Mouse (Mus musculus): ENCODE measurements at regions not wholly inside any gene's neighbourhood (a gene's known extent, or its start where the extent isn't known, plus 50 kb on each side); places are given as distances from the start of the nearest gene placed in this dataset.

GRCm38 (mm10) chr6:94779213-94779612, 79.3 kb upstream of the Lrig1 start:
- H3K4me1 ChIP-seq, result peaks cover 10% of the 10 kb centered on the region
- no peak overlapping the region for H3K4me3 ChIP-seq (replicated peaks)
- ATAC-seq (ENCODE audit: insufficient read depth, low FRiP score, low read depth), result no peak
- no peak overlapping the region for H3K9ac ChIP-seq
- no peak overlapping the region for H3K27ac ChIP-seq
- no peaks in the 10 kb centered on the region for H3K27me3 ChIP-seq (replicated peaks)
- no peaks in the 10 kb centered on the region for H3K9me3 ChIP-seq
- no peak overlapping the region for H3K4me2 ChIP-seq
- no peaks in the 10 kb centered on the region for H3K36me3 ChIP-seq
- 64% methylated on average over 7 of the region's 7 CpGs for WGBS

GRCm38 (mm10) chr6:94778797-94779196, 78.8 kb upstream of the Lrig1 start:
- Histone ChIP-seq H3K9me3 (no peaks in the 10 kb centered on the region), H3K36me3 (no peaks in the 10 kb centered on the region), H3K9ac (no peak overlapping the region), H3K4me1 (peaks cover 11% of the 10 kb centered on the region), H3K27ac (no peak overlapping the region), H3K4me2 (no peak overlapping the region), H3K4me3 (replicated peaks) (no peak overlapping the region), H3K27me3 (replicated peaks) (no peaks in the 10 kb centered on the region)
- WGBS, result 28% methylated on average over 1 of the region's 1 CpGs
- 0 out of 2 replicates have a peak, but pooled peaks have one; percentile 36 for ATAC-seq (ENCODE audit: insufficient read depth, low FRiP score, low read depth)

DNA sequence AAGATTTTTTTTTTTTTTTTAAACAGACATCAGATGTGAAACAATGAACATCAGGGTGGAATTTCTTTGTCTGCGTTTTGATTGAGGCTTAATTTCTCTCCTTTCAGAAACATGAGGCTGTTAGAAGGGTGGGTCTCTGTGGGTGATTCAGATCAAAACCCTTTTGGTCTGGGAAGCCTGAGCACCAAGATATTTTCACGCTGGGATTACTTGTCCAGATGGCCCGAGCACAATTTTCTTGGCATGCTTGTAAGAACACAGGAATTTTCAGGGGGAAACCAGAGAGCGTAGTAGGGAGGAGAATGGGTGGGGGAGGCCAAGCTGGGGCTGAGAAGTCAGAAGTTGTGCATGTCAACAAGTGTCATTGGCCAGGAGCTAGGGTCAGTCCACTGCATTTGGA, 76.6 kb upstream of the Lrig1 start:
- no peak overlapping the region for H3K27ac ChIP-seq
- no peak overlapping the region for H3K9ac ChIP-seq
- H3K4me1 ChIP-seq, result peaks cover 18% of the 10 kb centered on the region
- H3K4me3 ChIP-seq (replicated peaks), result no peak overlapping the region
- H3K36me3 ChIP-seq, result no peaks in the 10 kb centered on the region
- 34% methylated on average over 4 of the region's 4 CpGs for WGBS
- H3K4me2 ChIP-seq, result no peak overlapping the region
- no peaks in the 10 kb centered on the region for H3K9me3 ChIP-seq
- H3K27me3 ChIP-seq (replicated peaks), result no peaks in the 10 kb centered on the region
- no peak for ATAC-seq (ENCODE audit: insufficient read depth, low FRiP score, low read depth)

GRCm38 (mm10) chr6:94774871-94775270, 74.9 kb upstream of the Lrig1 start:
- no peak for ATAC-seq (ENCODE audit: insufficient read depth, low FRiP score, low read depth)
- Histone ChIP-seq H3K9me3 (no peaks in the 10 kb centered on the region), H3K4me3 (replicated peaks) (no peak overlapping the region), H3K4me2 (no peak overlapping the region), H3K4me1 (peaks cover 16% of the 10 kb centered on the region), H3K27ac (peak overlapping the region; percentile 79; the same call in 1 of the 2 replicates), H3K9ac (no peak overlapping the region), H3K27me3 (replicated peaks) (no peaks in the 10 kb centered on the region), H3K36me3 (no peaks in the 10 kb centered on the region)
- 91% methylated on average over 3 of the region's 3 CpGs for WGBS

- peak; percentile 51; the same call in 1 of the 2 replicates for ATAC-seq (ENCODE audit: insufficient read depth, low FRiP score, low read depth)
Measured at GRCm38 (mm10) chr6:94773604-94774486, 73.9 kb upstream of the Lrig1 start.

GRCm38 (mm10) chr6:94772868-94773603, 73.1 kb upstream of the Lrig1 start:
- H3K9ac ChIP-seq, result no peak overlapping the region
- H3K9me3 ChIP-seq, result no peaks in the 10 kb centered on the region
- no peaks in the 10 kb centered on the region for H3K36me3 ChIP-seq
- peak overlapping the region; percentile 52 for H3K4me2 ChIP-seq
- H3K4me1 ChIP-seq, result peaks cover 15% of the 10 kb centered on the region
- no peaks in the 10 kb centered on the region for H3K27me3 ChIP-seq (replicated peaks)
- H3K27ac ChIP-seq, result peak overlapping the region; percentile 79
- 0 out of 2 replicates have a peak, but pooled peaks have one; percentile 3 for ATAC-seq (ENCODE audit: insufficient read depth, low FRiP score, low read depth)
- H3K4me3 ChIP-seq (replicated peaks), result peak overlapping the region; percentile 13
- 29% methylated on average over 12 of the region's 12 CpGs for WGBS

More at GRCm38 (mm10) chr6:94773604-94774486, 73.9 kb upstream of the Lrig1 start:
- Histone ChIP-seq H3K4me1 (peaks cover 15% of the 10 kb centered on the region), H3K27ac (peak overlapping the region; percentile 79), H3K27me3 (replicated peaks) (no peaks in the 10 kb centered on the region), H3K36me3 (no peaks in the 10 kb centered on the region), H3K9ac (no peak overlapping the region), H3K4me3 (replicated peaks) (peak overlapping the region; percentile 13), H3K9me3 (no peaks in the 10 kb centered on the region), H3K4me2 (peak overlapping the region; percentile 52)
- 6% methylated on average over 27 of the region's 27 CpGs for WGBS

- no peak overlapping the region for H3K9ac ChIP-seq
Measured at GRCm38 (mm10) chr6:94772391-94772790, 72.4 kb upstream of the Lrig1 start.

DNA sequence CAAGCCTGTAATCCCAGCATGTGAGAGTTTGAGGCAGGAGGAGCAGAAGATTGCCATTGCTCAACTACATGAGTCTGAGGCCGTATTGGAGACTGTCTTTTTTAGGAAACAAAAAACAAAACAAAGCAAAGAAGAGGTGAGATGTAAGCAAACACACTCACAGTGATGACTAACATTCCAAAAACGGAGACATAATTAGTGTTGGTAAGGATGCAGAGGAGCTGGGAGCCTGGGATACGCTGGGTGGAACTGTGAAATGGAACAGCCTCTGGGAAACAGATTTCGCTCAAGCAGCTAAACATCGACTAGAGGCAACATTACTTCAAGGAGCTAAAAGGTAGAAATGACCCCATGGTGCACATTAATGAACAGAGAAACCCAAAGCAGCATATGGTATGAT, 68.3 kb upstream of the Lrig1 start:
- WGBS, result 81% methylated on average over 5 of the region's 5 CpGs
- peaks cover 2% of the 10 kb centered on the region for H3K4me1 ChIP-seq
- no peak overlapping the region for H3K27ac ChIP-seq
- no peak for ATAC-seq (ENCODE audit: insufficient read depth, low FRiP score, low read depth)
- H3K27me3 ChIP-seq (replicated peaks), result no peaks in the 10 kb centered on the region
- H3K9me3 ChIP-seq, result no peaks in the 10 kb centered on the region
- H3K36me3 ChIP-seq, result no peaks in the 10 kb centered on the region
- no peak overlapping the region for H3K4me2 ChIP-seq
- H3K4me3 ChIP-seq (replicated peaks), result no peak overlapping the region
- no peak overlapping the region for H3K9ac ChIP-seq

More at GRCm38 (mm10) chr6:94772391-94772790, 72.4 kb upstream of the Lrig1 start:
- Histone ChIP-seq H3K4me1 (peaks cover 15% of the 10 kb centered on the region), H3K27me3 (replicated peaks) (no peaks in the 10 kb centered on the region), H3K4me3 (replicated peaks) (no peak overlapping the region), H3K36me3 (no peaks in the 10 kb centered on the region), H3K4me2 (no peak overlapping the region), H3K9me3 (no peaks in the 10 kb centered on the region), H3K27ac (peak overlapping the region; percentile 79; the same call in 1 of the 2 replicates)
- WGBS, result 50% methylated on average over 7 of the region's 7 CpGs
- no peak for ATAC-seq (ENCODE audit: insufficient read depth, low FRiP score, low read depth)

- 63% methylated on average over 6 of the region's 6 CpGs for WGBS
- no peak; the same call in 1 of the 2 replicates for ATAC-seq (ENCODE audit: insufficient read depth, low FRiP score, low read depth)
Measured at GRCm38 (mm10) chr6:94765724-94766123, 65.8 kb upstream of the Lrig1 start.

GRCm38 (mm10) chr6:94761341-94761740, 61.4 kb upstream of the Lrig1 start:
- 40% methylated on average over 6 of the region's 6 CpGs for WGBS
- Histone ChIP-seq H3K27ac (peak overlapping the region; percentile 62), H3K36me3 (no peaks in the 10 kb centered on the region), H3K9ac (no peak overlapping the region), H3K4me3 (replicated peaks) (no peak overlapping the region), H3K4me2 (no peak overlapping the region), H3K4me1 (peaks cover 4% of the 10 kb centered on the region; the same call in 1 of the 2 replicates), H3K9me3 (no peaks in the 10 kb centered on the region), H3K27me3 (replicated peaks) (no peaks in the 10 kb centered on the region)
- no peak for ATAC-seq (ENCODE audit: insufficient read depth, low FRiP score, low read depth)

More at GRCm38 (mm10) chr6:94765724-94766123, 65.8 kb upstream of the Lrig1 start:
- Histone ChIP-seq H3K9me3 (no peaks in the 10 kb centered on the region), H3K4me2 (no peak overlapping the region), H3K4me3 (replicated peaks) (no peak overlapping the region), H3K36me3 (no peaks in the 10 kb centered on the region), H3K27me3 (replicated peaks) (no peaks in the 10 kb centered on the region), H3K4me1 (peaks cover 4% of the 10 kb centered on the region; the same call in 1 of the 2 replicates), H3K9ac (no peak overlapping the region), H3K27ac (no peak overlapping the region)

DNA sequence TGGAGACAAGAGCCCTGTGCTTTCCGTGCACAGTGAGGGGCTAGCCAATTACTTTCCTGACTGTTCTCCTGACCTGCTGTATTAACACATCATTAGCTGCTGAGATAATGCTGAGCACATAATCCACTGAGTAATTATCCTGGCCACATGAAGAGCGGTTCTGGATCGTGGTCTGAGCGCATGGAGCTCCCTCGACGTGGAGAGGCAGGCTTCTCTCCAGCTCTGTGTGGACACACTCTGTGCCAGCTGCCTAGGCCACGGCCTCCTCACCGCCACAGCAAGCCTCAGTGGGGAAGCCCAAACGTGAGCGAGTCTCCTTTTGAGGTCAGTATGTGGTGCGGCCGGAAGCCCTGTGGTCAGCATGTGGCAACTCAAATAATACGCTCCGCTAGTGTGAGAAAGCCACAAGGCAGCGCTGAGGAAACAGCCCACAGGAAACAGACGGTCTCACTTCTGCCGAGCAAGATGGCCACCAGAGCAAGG, 60.7 kb upstream of the Lrig1 start:
- Histone ChIP-seq H3K4me2 (no peak overlapping the region), H3K4me1 (peaks cover 9% of the 10 kb centered on the region; the same call in 1 of the 2 replicates), H3K4me3 (replicated peaks) (no peak overlapping the region), H3K27me3 (replicated peaks) (no peaks in the 10 kb centered on the region), H3K36me3 (no peaks in the 10 kb centered on the region), H3K9ac (no peak overlapping the region), H3K9me3 (no peaks in the 10 kb centered on the region), H3K27ac (peak overlapping the region; percentile 62)
- ATAC-seq (ENCODE audit: insufficient read depth, low FRiP score, low read depth), result no peak
- WGBS, result 77% methylated on average over 17 of the region's 17 CpGs
